Mouse (Mus musculus) E14TG2a.4 (cell line): ENCODE data around the gene March4.

Experiments used
- H3K27me3 ChIP-seq: 2 replicates; pipeline ENCODE4 v1.6.1; 2014; ENCODE audit warnings: low read length, control low read depth; ENCODE audit not compliant: insufficient read depth
- H3K36me3 ChIP-seq: 2 replicates; pipeline ENCODE4 v1.6.1; 2014; ENCODE audit warnings: low read length, control low read depth; ENCODE audit not compliant: insufficient read depth
- H3K4me1 ChIP-seq: replicated peaks from 2 replicates; pipeline ENCODE4 v1.6.1; 2014; ENCODE audit warnings: low read depth, low read length, control low read depth
- H3K4me3 ChIP-seq: replicated peaks from 2 replicates; pipeline ENCODE4 v1.5.1; 2014; ENCODE audit warnings: mild to moderate bottlenecking, low read length
- H3K9me3 ChIP-seq: 2 replicates; pipeline ENCODE4 v1.6.1; 2014; ENCODE audit warnings: low read length, control low read depth
- CTCF ChIP-seq: conservative IDR thresholded peaks from 2 replicates; pipeline ENCODE4 v1.5.1; 2014; ENCODE audit warnings: low read length
- NANOG ChIP-seq: IDR thresholded peaks from 2 replicates; pipeline ENCODE4 v1.6.1; 2014; ENCODE audit warnings: borderline replicate concordance, low read length, mixed read lengths
- POU5F1 ChIP-seq: IDR thresholded peaks from 2 replicates; pipeline ENCODE4 v1.6.1; 2014; ENCODE audit warnings: low read length, borderline replicate concordance

Gene March4

DNA sequence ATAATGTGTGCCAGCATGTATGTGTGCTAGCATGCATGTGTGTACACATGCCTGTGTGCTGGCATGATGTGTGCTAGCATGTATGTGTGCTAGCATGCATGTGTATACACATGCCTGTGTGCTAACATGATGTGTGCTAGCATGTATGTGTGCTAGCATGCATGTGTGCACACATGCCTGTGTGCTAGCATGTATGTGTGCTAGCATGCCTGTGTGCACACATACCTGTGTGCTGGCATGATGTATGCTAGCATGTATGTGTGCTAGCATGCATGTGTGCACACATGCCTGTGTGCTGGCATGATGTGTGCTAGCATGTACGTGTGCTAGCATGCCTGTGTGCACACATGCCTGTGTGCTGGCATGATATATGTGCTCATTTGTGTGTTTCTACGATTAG lies 67.7 kb downstream of the March4 start:
- no peaks in the 10 kb centered on the region for H3K9me3 ChIP-seq
- H3K4me3 ChIP-seq, result no peak overlapping the region
- H3K27me3 ChIP-seq, result peaks cover 5% of the 10 kb centered on the region; the same call in 1 of the 2 replicates
- H3K36me3 ChIP-seq, result no peaks in the 10 kb centered on the region
- no peak for TF ChIP-seq POU5F1
- TF ChIP-seq NANOG, result no peak
- TF ChIP-seq CTCF, result no peak
- H3K4me1 ChIP-seq, result no peaks in the 10 kb centered on the region; the same call in 1 of the 2 replicates

- no peaks in the 10 kb centered on the region for H3K9me3 ChIP-seq
- no peak overlapping the region for H3K4me3 ChIP-seq
- H3K27me3 ChIP-seq, result peaks cover 5% of the 10 kb centered on the region; the same call in 1 of the 2 replicates
- TF ChIP-seq CTCF (no peak), NANOG (no peak), POU5F1 (no peak)
- no peaks in the 10 kb centered on the region; the same call in 1 of the 2 replicates for H3K4me1 ChIP-seq
- H3K36me3 ChIP-seq, result no peaks in the 10 kb centered on the region
Observed at GRCm38 (mm10) chr1:72468466-72469003, 68.2 kb downstream of the March4 start.

DNA sequence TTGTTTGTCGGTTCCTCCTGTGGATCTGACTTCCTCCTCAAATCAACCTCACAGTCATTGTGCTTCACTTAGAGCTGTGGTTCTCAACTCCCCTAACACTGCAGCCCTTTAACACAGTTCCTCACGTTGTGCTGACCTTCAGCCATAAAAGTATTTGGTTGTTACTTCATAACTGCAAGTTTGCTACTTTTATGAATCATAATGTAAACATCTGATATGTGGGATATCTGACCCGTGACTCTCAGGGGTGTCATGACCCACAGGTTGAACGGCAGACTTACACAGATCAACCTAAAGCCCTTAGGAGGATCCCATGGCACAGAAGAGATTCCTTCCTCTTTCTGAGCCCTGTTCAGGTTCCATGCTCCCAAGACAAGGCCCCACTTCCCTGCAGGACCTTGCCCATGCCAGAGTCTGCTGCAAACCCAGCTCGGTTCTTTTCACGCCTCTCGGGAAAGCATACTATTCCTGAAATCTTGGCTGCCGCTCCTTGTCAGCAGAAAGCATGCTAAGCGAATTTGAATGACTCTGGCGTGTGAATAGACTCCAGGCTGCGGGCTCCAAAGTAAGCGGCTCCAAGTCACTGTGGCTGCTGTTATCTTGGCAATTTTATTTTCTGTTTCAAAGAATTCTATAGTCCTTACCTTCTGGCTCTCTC lies 71.7 kb downstream of the March4 start:
- peaks cover 5% of the 10 kb centered on the region; the same call in 1 of the 2 replicates for H3K27me3 ChIP-seq
- H3K36me3 ChIP-seq, result no peaks in the 10 kb centered on the region
- no peaks in the 10 kb centered on the region for H3K9me3 ChIP-seq
- no peak overlapping the region for H3K4me3 ChIP-seq
- no peak for TF ChIP-seq CTCF
- no peak for TF ChIP-seq NANOG
- TF ChIP-seq POU5F1, result no peak
- no peaks in the 10 kb centered on the region; the same call in 1 of the 2 replicates for H3K4me1 ChIP-seq

DNA sequence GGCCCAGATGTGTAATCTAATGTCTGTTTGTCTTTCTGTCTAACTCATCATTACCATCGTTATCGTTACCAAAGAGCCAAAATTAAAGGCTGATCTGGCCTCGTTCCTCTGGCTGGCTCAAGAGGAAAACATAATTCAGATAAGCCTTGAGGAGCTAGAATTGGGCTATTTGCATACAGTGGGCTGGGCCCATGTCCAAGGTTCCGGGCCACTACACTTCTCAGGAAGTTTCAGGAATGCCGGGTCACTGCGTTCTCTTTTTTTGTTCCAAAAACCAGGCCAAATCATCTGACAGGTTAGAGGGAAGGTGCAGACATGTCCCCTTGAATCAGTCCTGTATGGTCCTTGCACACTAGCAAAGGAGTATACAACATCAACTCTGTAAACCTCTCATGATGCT lies 74.2 kb downstream of the March4 start:
- Histone ChIP-seq H3K4me3 (no peak overlapping the region), H3K9me3 (no peaks in the 10 kb centered on the region), H3K27me3 (peaks cover 5% of the 10 kb centered on the region; the same call in 1 of the 2 replicates), H3K4me1 (no peaks in the 10 kb centered on the region; the same call in 1 of the 2 replicates), H3K36me3 (no peaks in the 10 kb centered on the region)
- TF ChIP-seq POU5F1 (no peak), NANOG (no peak), CTCF (no peak)

- H3K27me3 ChIP-seq, result no peaks in the 10 kb centered on the region
- H3K4me3 ChIP-seq, result no peak overlapping the region
- 0 out of 2 replicates have a peak, but pooled peaks cover 5% of the 10 kb centered on the region for H3K9me3 ChIP-seq
- H3K4me1 ChIP-seq, result no peaks in the 10 kb centered on the region
- H3K36me3 ChIP-seq, result no peaks in the 10 kb centered on the region
- TF ChIP-seq NANOG, result no peak
- TF ChIP-seq POU5F1, result no peak
- no peak for TF ChIP-seq CTCF
Observed at GRCm38 (mm10) chr1:72457652-72458051, 79.1 kb downstream of the March4 start.

- no peaks in the 10 kb centered on the region for H3K27me3 ChIP-seq
- no peak overlapping the region for H3K4me3 ChIP-seq
- no peaks in the 10 kb centered on the region for H3K4me1 ChIP-seq
- H3K9me3 ChIP-seq, result peaks cover 13% of the 10 kb centered on the region; the same call in 1 of the 2 replicates
- H3K36me3 ChIP-seq, result no peaks in the 10 kb centered on the region
- TF ChIP-seq NANOG, result no peak
- TF ChIP-seq CTCF, result no peak
- no peak for TF ChIP-seq POU5F1
Observed at GRCm38 (mm10) chr1:72455923-72456322, 80.8 kb downstream of the March4 start.

DNA sequence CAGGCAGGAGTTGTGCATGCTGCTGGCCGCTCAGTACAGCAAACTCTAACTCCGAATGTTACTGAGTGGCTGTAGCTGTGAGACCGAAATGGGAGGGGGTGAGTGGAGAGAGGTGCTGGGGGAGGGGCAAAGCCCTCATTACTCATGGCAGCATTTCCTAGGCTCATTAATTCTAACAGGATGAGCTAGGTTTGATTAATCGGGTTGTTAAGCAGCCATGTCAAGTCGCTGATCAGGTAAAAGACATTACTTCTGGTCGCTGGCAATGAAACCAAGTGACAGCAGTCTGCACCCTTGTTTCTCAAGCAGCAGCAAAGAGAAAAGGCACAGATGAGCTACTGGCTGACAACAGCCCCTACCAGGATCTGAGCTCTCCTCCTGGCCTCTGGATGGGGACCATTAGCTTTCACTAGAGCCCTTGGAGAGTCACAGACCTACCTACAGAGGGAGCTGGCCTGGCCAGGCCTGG lies 82.0 kb downstream of the March4 start:
- TF ChIP-seq CTCF (no peak), POU5F1 (no peak), NANOG (no peak)
- no peak overlapping the region for H3K4me3 ChIP-seq
- no peaks in the 10 kb centered on the region for H3K27me3 ChIP-seq
- H3K9me3 ChIP-seq, result peaks cover 13% of the 10 kb centered on the region; the same call in 1 of the 2 replicates
- no peaks in the 10 kb centered on the region for H3K36me3 ChIP-seq
- no peaks in the 10 kb centered on the region for H3K4me1 ChIP-seq

DNA sequence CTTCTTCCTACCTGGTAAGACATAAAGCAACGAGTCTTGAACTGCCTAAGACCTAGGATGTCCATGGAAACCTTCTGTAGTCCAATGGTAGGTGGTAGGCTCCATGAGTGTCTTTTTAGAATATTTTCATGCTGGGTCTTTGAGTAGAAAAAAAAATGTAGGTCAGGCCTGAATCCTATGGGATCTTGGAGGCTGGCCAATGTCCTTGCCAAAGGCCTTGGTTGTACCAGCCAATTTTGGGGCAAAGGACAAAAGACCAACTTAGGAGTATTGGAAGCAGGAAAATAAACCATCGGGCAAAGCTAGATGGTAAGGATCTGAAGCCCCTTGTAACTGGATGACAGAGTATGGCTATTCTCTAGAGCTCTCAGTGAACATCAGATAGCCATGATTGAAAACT lies 83.9 kb downstream of the March4 start:
- no peak for TF ChIP-seq CTCF
- no peak for TF ChIP-seq POU5F1
- TF ChIP-seq NANOG, result no peak
- no peaks in the 10 kb centered on the region for H3K27me3 ChIP-seq
- no peaks in the 10 kb centered on the region for H3K4me1 ChIP-seq
- no peaks in the 10 kb centered on the region for H3K36me3 ChIP-seq
- H3K9me3 ChIP-seq, result peaks cover 13% of the 10 kb centered on the region; the same call in 1 of the 2 replicates
- no peak overlapping the region for H3K4me3 ChIP-seq
